Comparison of ENCODE assay signal across 8 mouse cellular contexts in genomic region chr10:80281921-80282371, GRCm38 (mm10). TPM values are rescaled to one million over a fixed set of nuclear protein-coding genes. Genes with fewer than 3 reads are reported as not detected.
A peak's percentile ranks its signal among the peaks of the same experiment; 100 is the strongest.
DNase-seq lines count a peak whose midpoint lies in the region; ATAC-seq lines count a peak whose summit lies in the region.

No protein-coding gene starts in this region.

- peaks cover 29% of the 10 kb centered on the region for H3K36me3 ChIP-seq in stomach, embryonic 16.5 days (ENCODE audit: control insufficient read depth, insufficient read depth, low read length)

- no peaks in the 10 kb centered on the region for H3K27me3 ChIP-seq in stomach, embryonic 16.5 days (ENCODE audit: control insufficient read depth, insufficient read depth, low read length)

- no peak overlapping the region for H3K9ac ChIP-seq in stomach, embryonic 16.5 days (ENCODE audit: low read length)

- no peak overlapping the region for H3K4me2 ChIP-seq in stomach, embryonic 16.5 days (ENCODE audit: low read depth, low read length)

- ATAC-seq in stomach, embryonic 16.5 days (ENCODE audit: insufficient read depth, low FRiP score) = no peak

- DNase-seq in cerebellum, adult 9-11 months = peak; percentile 63
- DNase-seq in cerebellum, adult 9-10 months = no peak
- peak; percentile 40 for DNase-seq in right cerebral cortex, postnatal 14 days
- no peak for DNase-seq in right cerebral cortex, postnatal 36 days (ENCODE audit: low spot score in 2 of 2)
- DNase-seq in kidney, postnatal 36 days = peak; percentile 81 to 84
- DNase-seq in urinary bladder, adult 18-20 months (ENCODE audit: low spot score in 2 of 2) = no peak
- no peak for DNase-seq in thymus, postnatal 25 days

- H3K4me1 ChIP-seq in stomach, embryonic 16.5 days (ENCODE audit: control insufficient read depth, insufficient read depth, low read length) = 0 out of 2 replicates have a peak, but pooled peaks cover 8% of the 10 kb centered on the region

- WGBS in stomach, embryonic 16.5 days = 70% methylated on average over 8 of the region's 8 CpGs

- no peak overlapping the region for H3K4me3 ChIP-seq in stomach, embryonic 16.5 days (replicated peaks; ENCODE audit: low read length)

- H3K9me3 ChIP-seq in stomach, embryonic 16.5 days (replicated peaks; ENCODE audit: control insufficient read depth, low read length) = no peaks in the 10 kb centered on the region

- peak overlapping the region; percentile 76 for H3K27ac ChIP-seq in stomach, embryonic 16.5 days (ENCODE audit: low read length)

RNA-seq across cellular contexts. Expression of gene Rps15, which starts 10.3 kb away (rescaled TPM):
- polyA plus RNA-seq in stomach, embryonic 16.5 days (2015; fragmentation: Nextera tagmentation; extraction: Ambion mirVana) = 807 and 821 TPM in 2 replicates

RNA-seq across cellular contexts. Expression of gene Apc2, which starts 13.8 kb away (rescaled TPM):
- polyA plus RNA-seq in stomach, embryonic 16.5 days (2015; fragmentation: Nextera tagmentation; extraction: Ambion mirVana) = 3.3 and 4.3 TPM in 2 replicates

RNA-seq across cellular contexts. Expression of gene Dazap1, which starts 20.7 kb away (rescaled TPM):
- polyA plus RNA-seq in stomach, embryonic 16.5 days (2015; fragmentation: Nextera tagmentation; extraction: Ambion mirVana) = 35.8 and 43.9 TPM in 2 replicates

RNA-seq across cellular contexts. Expression of gene Gamt, which starts 21.1 kb away (rescaled TPM):
- 92.0 and 115 TPM in 2 replicates for polyA plus RNA-seq in stomach, embryonic 16.5 days (2015; fragmentation: Nextera tagmentation; extraction: Ambion mirVana)

RNA-seq across cellular contexts. Expression of gene Ndufs7, which starts 33.0 kb away (rescaled TPM):
- polyA plus RNA-seq in stomach, embryonic 16.5 days (2015; fragmentation: Nextera tagmentation; extraction: Ambion mirVana) = 340 and 344 TPM in 2 replicates

Comparison
In these comparisons a context has a peak if more than half of its experiments do, and no peak if none do; other contexts are left out.
1. DNase-seq: peak in cerebellum, adult 9-11 months (single experiment), right cerebral cortex, postnatal 14 days (single experiment) and kidney, postnatal 36 days (2 of 2); none in cerebellum, adult 9-10 months (single experiment), right cerebral cortex, postnatal 36 days (0 of 2), urinary bladder, adult 18-20 months (0 of 2) and thymus, postnatal 25 days (single experiment).